Comparison of ENCODE assay signal across 8 mouse cellular contexts in the genomic region with DNA sequence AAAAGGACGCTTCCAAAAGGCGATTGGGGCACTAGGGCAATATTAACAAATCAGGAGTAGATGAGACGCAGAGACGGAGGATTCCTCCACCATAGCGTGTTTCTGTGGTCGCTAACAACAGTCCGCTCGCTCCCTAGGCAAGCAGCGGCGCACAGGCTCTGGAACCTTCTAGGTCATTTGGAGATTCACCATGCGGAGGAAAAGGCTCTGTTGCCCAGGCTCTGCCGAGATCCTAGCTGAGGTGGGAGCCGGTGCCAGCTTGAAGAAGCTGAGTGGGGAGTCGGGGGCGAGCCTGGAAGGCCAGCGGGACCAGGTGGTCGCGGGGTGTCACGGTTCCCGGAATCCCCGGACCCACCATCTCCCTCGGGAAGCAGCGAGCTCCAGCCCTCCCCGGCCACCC. TPM values are rescaled to one million over a fixed set of nuclear protein-coding genes. Genes with fewer than 3 reads are reported as not detected.
A peak's percentile ranks its signal among the peaks of the same experiment; 100 is the strongest.
DNase-seq lines count a peak whose midpoint lies in the region; ATAC-seq and TF ChIP-seq lines count a peak whose summit lies in the region.

No protein-coding gene starts in this region.

- H3K4me1 ChIP-seq in hindbrain, postnatal 0 days (ENCODE audit: insufficient read depth, low read length), result peaks cover 11% of the 10 kb centered on the region

- no peaks in the 10 kb centered on the region for H3K27me3 ChIP-seq in hindbrain, postnatal 0 days (ENCODE audit: insufficient read depth, low read length)

- H3K9ac ChIP-seq in hindbrain, postnatal 0 days (replicated peaks; ENCODE audit: low read length), result peak overlapping the region; percentile 80

- WGBS in hindbrain, postnatal 0 days, result under 1% methylated on average over 24 of the region's 24 CpGs

- H3K27ac ChIP-seq in hindbrain, postnatal 0 days, result peak overlapping the region; percentile 88

- peak overlapping the region; percentile 77 for H3K4me3 ChIP-seq in hindbrain, postnatal 0 days (ENCODE audit: low read length)

- H3K36me3 ChIP-seq in hindbrain, postnatal 0 days (ENCODE audit: insufficient read depth, low read length), result peaks cover 14% of the 10 kb centered on the region

- no peak for TF ChIP-seq CTCF in hindbrain, postnatal 0 days (IDR thresholded peaks at IDR 0.05; ENCODE audit: low read depth)

- no peak; the same call in 1 of the 2 replicates for ATAC-seq in hindbrain, postnatal 0 days
- ATAC-seq in inflammation-experienced regulatory T-cells, adult 6 months, result no peak

- peak; percentile 54 for DNase-seq in embryo, embryonic 10 days (ENCODE audit: low spot score)
- no peak for DNase-seq in embryo, embryonic 9.5 days (ENCODE audit: extremely low spot score)
- peak; percentile 10 to 39 for DNase-seq in urinary bladder, postnatal 36 days (ENCODE audit: low spot score in 2 of 2)
- DNase-seq in urinary bladder, postnatal 4 days (ENCODE audit: low spot score in 2 of 2), result no peak
- DNase-seq in hindbrain, postnatal 0 days (ENCODE audit: low spot score), result peak; percentile 69
- DNase-seq in lung, postnatal 25 days (ENCODE audit: low spot score), result peak; percentile 13
- DNase-seq in cerebellum, adult 11 months, result no peak

- peak overlapping the region; percentile 61 for H3K4me2 ChIP-seq in hindbrain, postnatal 0 days (ENCODE audit: low read depth, low read length)

- no peaks in the 10 kb centered on the region for H3K9me3 ChIP-seq in hindbrain, postnatal 0 days (ENCODE audit: low read length)

RNA-seq across cellular contexts. Expression of gene Hsph1, which starts 0.6 kb away (rescaled TPM):
- 18.9 and 21.0 TPM in 2 replicates for total RNA-seq in hindbrain, postnatal 0 days (2014; rRNA removed)
- 59.4 and 60.8 TPM in 2 replicates for polyA plus RNA-seq in hindbrain, postnatal 0 days (2015; fragmentation: Nextera tagmentation; extraction: Ambion mirVana)
- 10 to 100 TPM; 15.8 to 35.5 (median 20.2) TPM for polyA plus RNA-seq in inflammation-experienced regulatory T-cells, adult 6 months (2017; shearing (Covaris generic))

RNA-seq across cellular contexts. Expression of gene B3glct, which starts 42.5 kb away (rescaled TPM):
- total RNA-seq in hindbrain, postnatal 0 days (2014; rRNA removed), result 18.7 and 22.4 TPM in 2 replicates
- 13.1 and 14.4 TPM in 2 replicates for polyA plus RNA-seq in hindbrain, postnatal 0 days (2015; fragmentation: Nextera tagmentation; extraction: Ambion mirVana)
- polyA plus RNA-seq in inflammation-experienced regulatory T-cells, adult 6 months (2017; shearing (Covaris generic)), result 1 to 10 TPM; 1.7 to 3.8 (median 2.8) TPM

Comparison
In these comparisons a context has a peak if more than half of its experiments do, and no peak if none do; other contexts are left out.
1. DNase-seq: peak in embryo, embryonic 10 days (single experiment), urinary bladder, postnatal 36 days (2 of 2), hindbrain, postnatal 0 days (single experiment) and lung, postnatal 25 days (single experiment); none in embryo, embryonic 9.5 days (single experiment), urinary bladder, postnatal 4 days (0 of 2) and cerebellum, adult 11 months (single experiment).